Mouse (Mus musculus): ENCODE measurements at regions not wholly inside any gene's neighbourhood (a gene's known extent, or its start where the extent isn't known, plus 50 kb on each side); places are given as distances from the start of the nearest gene placed in this dataset.

DNA sequence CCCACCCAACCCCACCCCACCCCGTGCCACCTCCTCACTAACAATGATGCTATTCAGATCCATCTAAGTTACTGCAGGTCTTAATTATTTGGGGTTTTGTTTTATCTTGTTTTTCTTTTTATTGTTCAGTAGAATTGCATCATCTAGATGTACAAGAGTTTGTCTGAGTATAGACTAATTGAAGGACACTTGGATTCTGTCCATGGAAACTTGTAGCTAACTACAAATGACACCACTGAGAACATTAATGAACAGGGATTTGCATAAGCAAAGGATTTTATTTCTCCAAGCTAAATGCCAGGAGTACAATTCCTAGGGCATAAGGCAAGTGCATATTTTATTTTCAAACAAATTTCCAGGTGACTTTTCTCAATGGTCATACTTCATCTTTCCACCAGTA lies 318.4 kb upstream of the Slc7a11 start:
- H3K9me3 ChIP-seq (replicated peaks) = no peaks in the 10 kb centered on the region
- no peak overlapping the region for H3K4me3 ChIP-seq
- H3K36me3 ChIP-seq = no peaks in the 10 kb centered on the region
- H3K27me3 ChIP-seq = no peaks in the 10 kb centered on the region
- 0% methylated on average over 1 of the region's 1 CpGs for WGBS
- H3K4me2 ChIP-seq = no peak overlapping the region
- no peaks in the 10 kb centered on the region for H3K4me1 ChIP-seq (replicated peaks)
- ATAC-seq (replicated peaks; ENCODE audit: insufficient number of reproducible peaks, insufficient read depth, low FRiP score, low read depth) = no peak
- H3K27ac ChIP-seq = no peak overlapping the region
- no peak overlapping the region for H3K9ac ChIP-seq

GRCm38 (mm10) chr3:50758106-50758505 lies 314.7 kb upstream of the Slc7a11 start:
- WGBS = 75% methylated on average over 1 of the region's 1 CpGs
- no peak for ATAC-seq (replicated peaks; ENCODE audit: insufficient number of reproducible peaks, insufficient read depth, low FRiP score, low read depth)
- Histone ChIP-seq H3K27me3 (no peaks in the 10 kb centered on the region), H3K27ac (no peak overlapping the region), H3K36me3 (no peaks in the 10 kb centered on the region), H3K4me2 (no peak overlapping the region), H3K4me1 (replicated peaks) (no peaks in the 10 kb centered on the region), H3K9ac (no peak overlapping the region), H3K4me3 (no peak overlapping the region), H3K9me3 (replicated peaks) (no peaks in the 10 kb centered on the region)

GRCm38 (mm10) chr3:50737173-50737572 lies 293.8 kb upstream of the Slc7a11 start:
- no peak for ATAC-seq (replicated peaks; ENCODE audit: insufficient number of reproducible peaks, insufficient read depth, low FRiP score, low read depth)
- Histone ChIP-seq H3K36me3 (no peaks in the 10 kb centered on the region), H3K9me3 (replicated peaks) (no peaks in the 10 kb centered on the region), H3K9ac (no peak overlapping the region), H3K4me1 (replicated peaks) (no peaks in the 10 kb centered on the region), H3K4me3 (no peak overlapping the region), H3K27me3 (no peaks in the 10 kb centered on the region), H3K27ac (no peak overlapping the region), H3K4me2 (no peak overlapping the region)
- 78% methylated on average over 1 of the region's 1 CpGs for WGBS

- WGBS = 79% methylated on average over 5 of the region's 5 CpGs
- Histone ChIP-seq H3K36me3 (no peaks in the 10 kb centered on the region), H3K4me2 (no peak overlapping the region), H3K9me3 (replicated peaks) (no peaks in the 10 kb centered on the region), H3K4me3 (no peak overlapping the region), H3K4me1 (replicated peaks) (no peaks in the 10 kb centered on the region), H3K27ac (no peak overlapping the region), H3K27me3 (no peaks in the 10 kb centered on the region), H3K9ac (no peak overlapping the region)
- no peak for ATAC-seq (replicated peaks; ENCODE audit: insufficient number of reproducible peaks, insufficient read depth, low FRiP score, low read depth)
These were observed 275.6 kb upstream of the Slc7a11 start for GRCm38 (mm10) chr3:50719035-50719434.

- Histone ChIP-seq H3K9ac (no peak overlapping the region), H3K4me3 (no peak overlapping the region), H3K9me3 (replicated peaks) (no peaks in the 10 kb centered on the region), H3K27me3 (no peaks in the 10 kb centered on the region), H3K27ac (no peak overlapping the region), H3K4me2 (no peak overlapping the region), H3K36me3 (no peaks in the 10 kb centered on the region), H3K4me1 (replicated peaks) (no peaks in the 10 kb centered on the region; the same call in 1 of the 2 replicates)
- WGBS = 81% methylated on average over 6 of the region's 6 CpGs
- ATAC-seq (replicated peaks; ENCODE audit: insufficient number of reproducible peaks, insufficient read depth, low FRiP score, low read depth) = no peak
These were observed 270.0 kb upstream of the Slc7a11 start for GRCm38 (mm10) chr3:50713463-50713862.

DNA sequence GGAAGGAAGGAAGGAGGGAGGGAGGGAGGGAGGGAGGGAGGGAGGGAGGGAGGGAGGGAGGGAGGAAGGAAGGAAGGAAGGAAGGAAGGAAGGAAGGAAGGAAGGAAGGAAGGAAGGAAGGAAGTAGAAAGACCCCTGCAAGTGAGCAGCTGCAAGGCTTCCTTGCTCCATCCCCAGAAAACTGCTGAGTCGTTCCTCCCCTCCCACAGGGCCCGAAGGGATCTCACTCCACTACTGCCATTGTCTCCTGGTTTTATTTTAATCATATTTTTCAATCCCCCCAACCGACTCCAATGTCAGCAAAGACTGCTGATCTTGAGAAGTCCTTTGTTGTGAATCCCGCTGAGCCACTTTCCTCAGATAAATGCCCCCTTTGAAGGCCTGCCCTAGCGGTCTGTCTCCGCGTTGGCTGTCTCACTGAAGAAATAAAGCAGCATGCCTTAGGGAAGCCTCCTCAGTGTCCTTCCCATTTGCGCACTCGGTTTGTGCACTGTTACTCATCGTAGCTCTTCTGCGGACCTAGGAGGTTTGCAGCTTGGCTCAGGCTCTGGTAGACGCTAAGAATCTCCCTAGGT lies 266.1 kb upstream of the Slc7a11 start:
- WGBS = 28% methylated on average over 12 of the region's 12 CpGs
- no peak for ATAC-seq (replicated peaks; ENCODE audit: insufficient number of reproducible peaks, insufficient read depth, low FRiP score, low read depth)
- H3K4me3 ChIP-seq = no peak overlapping the region
- no peaks in the 10 kb centered on the region for H3K27me3 ChIP-seq
- H3K36me3 ChIP-seq = no peaks in the 10 kb centered on the region
- H3K4me1 ChIP-seq (replicated peaks) = no peaks in the 10 kb centered on the region; the same call in 1 of the 2 replicates
- no peak overlapping the region for H3K4me2 ChIP-seq
- no peaks in the 10 kb centered on the region for H3K9me3 ChIP-seq (replicated peaks)
- H3K27ac ChIP-seq = no peak overlapping the region
- H3K9ac ChIP-seq = no peak overlapping the region

DNA sequence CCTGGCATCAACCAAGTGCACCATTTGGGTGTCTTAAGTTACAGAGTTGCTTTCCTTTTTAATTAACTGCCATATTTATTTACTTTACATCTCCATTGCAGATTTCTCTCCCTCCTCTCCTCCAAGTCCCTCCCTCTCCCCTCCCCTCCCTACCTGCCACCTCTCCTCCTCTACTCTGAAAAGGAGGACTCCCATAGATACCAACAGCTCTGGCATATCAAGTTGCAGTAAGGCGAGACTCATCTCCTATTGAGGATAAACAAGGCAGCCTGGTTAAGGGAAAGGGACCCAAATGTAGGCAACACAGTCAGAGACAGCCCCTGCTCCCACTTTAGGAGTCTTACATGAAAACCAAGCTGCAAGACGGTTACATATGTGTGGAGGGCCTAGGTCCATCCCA lies 263.3 kb upstream of the Slc7a11 start:
- H3K36me3 ChIP-seq = no peaks in the 10 kb centered on the region
- H3K9ac ChIP-seq = no peak overlapping the region
- no peak overlapping the region for H3K4me3 ChIP-seq
- no peaks in the 10 kb centered on the region; the same call in 1 of the 2 replicates for H3K4me1 ChIP-seq (replicated peaks)
- H3K4me2 ChIP-seq = no peak overlapping the region
- H3K27ac ChIP-seq = no peak overlapping the region
- no peak for ATAC-seq (replicated peaks; ENCODE audit: insufficient number of reproducible peaks, insufficient read depth, low FRiP score, low read depth)
- WGBS = 63% methylated on average over 2 of the region's 2 CpGs
- H3K27me3 ChIP-seq = no peaks in the 10 kb centered on the region
- H3K9me3 ChIP-seq (replicated peaks) = no peaks in the 10 kb centered on the region

DNA sequence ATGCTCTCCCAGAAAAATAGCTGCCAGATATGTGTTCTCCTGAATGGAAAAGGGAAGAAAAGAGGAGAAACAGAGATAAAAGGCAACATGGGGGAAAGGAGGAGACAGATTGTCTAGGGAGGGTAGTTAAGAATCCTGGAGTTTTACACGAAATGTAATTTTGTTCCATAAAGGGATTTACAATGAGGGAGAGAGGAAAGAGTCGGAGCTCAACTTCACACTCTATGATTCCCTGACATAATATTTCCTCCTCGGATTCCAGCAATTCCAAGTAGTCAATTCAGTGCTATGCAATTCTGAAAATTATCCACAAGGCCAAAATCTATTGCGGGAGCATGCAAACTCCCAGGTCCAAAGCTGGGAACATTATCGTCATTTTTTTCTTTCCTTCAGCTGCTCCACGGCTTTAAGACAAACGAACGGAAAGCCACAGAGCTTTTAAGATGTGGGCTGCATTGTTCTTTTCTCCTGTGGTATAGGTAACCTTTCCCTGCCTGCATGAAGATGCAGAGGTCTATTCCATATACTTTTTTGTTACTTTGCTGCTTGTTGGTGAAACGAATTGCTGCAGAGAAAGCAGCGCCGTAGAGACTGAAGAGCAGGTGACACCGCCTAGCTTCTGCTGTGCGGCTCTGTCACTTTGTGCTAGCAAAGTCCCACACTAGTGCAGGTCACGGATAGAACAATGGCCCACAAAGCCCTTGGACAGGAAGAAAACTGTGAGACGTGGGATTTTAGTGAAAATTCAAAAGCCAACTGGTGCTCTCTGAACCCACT lies 251.7 kb upstream of the Slc7a11 start:
- Histone ChIP-seq H3K9ac (no peak overlapping the region), H3K27ac (peak overlapping the region; percentile 28; the same call in 1 of the 2 replicates), H3K27me3 (no peaks in the 10 kb centered on the region), H3K9me3 (replicated peaks) (no peaks in the 10 kb centered on the region), H3K36me3 (no peaks in the 10 kb centered on the region), H3K4me2 (0 out of 2 replicates have a peak overlapping the region, but pooled peaks have one; percentile 8), H3K4me1 (replicated peaks) (no peaks in the 10 kb centered on the region), H3K4me3 (no peak overlapping the region)
- 64% methylated on average over 15 of the region's 15 CpGs for WGBS
- no peak for ATAC-seq (replicated peaks; ENCODE audit: insufficient number of reproducible peaks, insufficient read depth, low FRiP score, low read depth)

- H3K36me3 ChIP-seq = no peaks in the 10 kb centered on the region
- ATAC-seq (replicated peaks; ENCODE audit: insufficient number of reproducible peaks, insufficient read depth, low FRiP score, low read depth) = no peak
- no peaks in the 10 kb centered on the region for H3K4me1 ChIP-seq (replicated peaks)
- peak overlapping the region; percentile 28; the same call in 1 of the 2 replicates for H3K27ac ChIP-seq
- WGBS = 36% methylated on average over 8 of the region's 8 CpGs
- H3K27me3 ChIP-seq = no peaks in the 10 kb centered on the region
- no peak overlapping the region for H3K9ac ChIP-seq
- H3K4me2 ChIP-seq = 0 out of 2 replicates have a peak overlapping the region, but pooled peaks have one; percentile 8
- H3K4me3 ChIP-seq = no peak overlapping the region
- no peaks in the 10 kb centered on the region for H3K9me3 ChIP-seq (replicated peaks)
These were observed 251.1 kb upstream of the Slc7a11 start for GRCm38 (mm10) chr3:50694497-50694896.

- WGBS = 80% methylated on average over 1 of the region's 1 CpGs
- Histone ChIP-seq H3K27me3 (no peaks in the 10 kb centered on the region), H3K4me1 (replicated peaks) (no peaks in the 10 kb centered on the region), H3K9ac (no peak overlapping the region), H3K27ac (no peak overlapping the region), H3K9me3 (replicated peaks) (no peaks in the 10 kb centered on the region), H3K36me3 (no peaks in the 10 kb centered on the region), H3K4me2 (no peak overlapping the region), H3K4me3 (no peak overlapping the region)
- no peak for ATAC-seq (replicated peaks; ENCODE audit: insufficient number of reproducible peaks, insufficient read depth, low FRiP score, low read depth)
These were observed 248.9 kb upstream of the Slc7a11 start for GRCm38 (mm10) chr3:50692306-50692705.

GRCm38 (mm10) chr3:50690750-50691149 lies 247.3 kb upstream of the Slc7a11 start:
- no peak overlapping the region for H3K9ac ChIP-seq
- no peak for ATAC-seq (replicated peaks; ENCODE audit: insufficient number of reproducible peaks, insufficient read depth, low FRiP score, low read depth)
- H3K9me3 ChIP-seq (replicated peaks) = no peaks in the 10 kb centered on the region
- no peak overlapping the region for H3K4me2 ChIP-seq
- no peaks in the 10 kb centered on the region for H3K36me3 ChIP-seq
- 75% methylated on average over 5 of the region's 5 CpGs for WGBS
- no peak overlapping the region for H3K27ac ChIP-seq
- no peak overlapping the region for H3K4me3 ChIP-seq
- no peaks in the 10 kb centered on the region for H3K27me3 ChIP-seq
- no peaks in the 10 kb centered on the region for H3K4me1 ChIP-seq (replicated peaks)

DNA sequence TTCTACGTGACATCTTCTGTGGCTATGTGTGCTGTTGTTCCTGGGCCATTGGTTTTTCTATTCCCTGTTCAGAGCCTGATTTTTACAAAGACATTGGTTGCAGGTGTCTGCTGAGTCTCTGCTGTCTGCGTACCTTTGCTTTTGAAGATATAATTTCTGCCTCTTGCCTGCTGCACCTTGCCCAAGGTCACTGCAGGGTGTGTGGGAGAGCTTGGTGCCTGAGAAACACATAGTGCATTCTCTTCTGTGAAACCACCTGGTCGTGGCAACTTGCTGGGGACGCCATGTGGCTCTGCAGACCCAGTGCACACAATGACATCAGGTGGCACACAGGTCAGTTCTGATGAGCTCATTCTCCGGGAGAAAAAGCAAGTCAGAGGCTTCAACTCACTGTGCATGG lies 246.0 kb upstream of the Slc7a11 start:
- Histone ChIP-seq H3K36me3 (no peaks in the 10 kb centered on the region), H3K9me3 (replicated peaks) (no peaks in the 10 kb centered on the region), H3K27ac (no peak overlapping the region), H3K4me3 (no peak overlapping the region), H3K4me1 (replicated peaks) (no peaks in the 10 kb centered on the region), H3K27me3 (no peaks in the 10 kb centered on the region), H3K4me2 (no peak overlapping the region), H3K9ac (no peak overlapping the region)
- 84% methylated on average over 5 of the region's 5 CpGs for WGBS
- no peak for ATAC-seq (replicated peaks; ENCODE audit: insufficient number of reproducible peaks, insufficient read depth, low FRiP score, low read depth)
